Mouse (Mus musculus): ENCODE results near the gene Slc46a2. TPM values are rescaled to one million over a fixed set of nuclear protein-coding genes. Genes with fewer than 3 reads are reported as not detected.

Slc46a2 gene
- polyA plus RNA-seq, 1 experiment from 2014 or later = 0.06 TPM

DNA sequence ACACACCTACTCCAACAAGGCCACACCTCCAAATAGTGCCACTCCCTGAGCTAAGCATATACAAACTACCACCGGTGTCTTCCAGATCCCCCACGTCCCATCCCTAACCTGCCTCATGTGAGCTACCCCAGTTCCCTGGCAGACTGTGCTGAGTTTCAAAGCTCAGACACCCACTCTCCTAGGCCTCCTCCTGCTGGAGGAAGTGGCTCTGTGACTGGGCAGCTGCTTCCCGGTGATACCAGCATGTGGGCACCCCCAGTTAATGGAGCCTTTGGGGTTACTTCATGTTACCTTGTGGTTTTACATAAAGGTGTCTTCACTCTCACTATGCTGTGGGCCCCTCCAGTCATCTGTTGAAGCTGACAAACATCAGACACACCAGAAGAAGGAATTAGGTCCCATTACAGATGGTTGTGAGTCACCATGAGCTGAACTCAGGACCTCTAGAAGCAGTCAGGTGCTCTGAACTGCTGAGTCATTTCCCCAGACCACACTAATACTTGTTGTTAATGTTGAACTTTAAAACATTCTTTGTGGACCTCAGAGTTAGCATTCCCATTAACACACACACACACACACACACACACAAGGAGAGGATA lies 19.8 kb downstream of the Slc46a2 start:
- Histone ChIP-seq H3K9ac (ENCODE audit: low read depth, low read length) (no peak overlapping the region), H3K36me3 (ENCODE audit: control insufficient read depth, insufficient read depth, low read length) (peaks cover 12% of the 10 kb centered on the region), H3K4me1 (ENCODE audit: control insufficient read depth, insufficient read depth, low read depth, low read length) (no peaks in the 10 kb centered on the region), H3K27me3 (replicated peaks; ENCODE audit: control insufficient read depth, insufficient read depth, low read length) (no peaks in the 10 kb centered on the region), H3K27ac (ENCODE audit: low read depth, low read length) (no peak overlapping the region), H3K4me3 (ENCODE audit: low read length) (no peak overlapping the region), H3K4me2 (ENCODE audit: low read length) (no peak overlapping the region), H3K9me3 (ENCODE audit: control insufficient read depth, low read length) (no peaks in the 10 kb centered on the region)
- 97% methylated on average over 3 of the region's 3 CpGs for WGBS
- ATAC-seq = no peak

GRCm38 (mm10) chr4:59894415-59894814 lies 20.4 kb downstream of the Slc46a2 start:
- Histone ChIP-seq H3K27me3 (replicated peaks; ENCODE audit: control insufficient read depth, insufficient read depth, low read length) (no peaks in the 10 kb centered on the region), H3K4me2 (ENCODE audit: low read length) (no peak overlapping the region), H3K27ac (ENCODE audit: low read depth, low read length) (no peak overlapping the region), H3K4me1 (ENCODE audit: control insufficient read depth, insufficient read depth, low read depth, low read length) (no peaks in the 10 kb centered on the region), H3K4me3 (ENCODE audit: low read length) (no peak overlapping the region), H3K9ac (ENCODE audit: low read depth, low read length) (no peak overlapping the region), H3K9me3 (ENCODE audit: control insufficient read depth, low read length) (no peaks in the 10 kb centered on the region), H3K36me3 (ENCODE audit: control insufficient read depth, insufficient read depth, low read length) (peaks cover 10% of the 10 kb centered on the region)
- no peak for ATAC-seq
- 92% methylated on average over 8 of the region's 8 CpGs for WGBS

DNA sequence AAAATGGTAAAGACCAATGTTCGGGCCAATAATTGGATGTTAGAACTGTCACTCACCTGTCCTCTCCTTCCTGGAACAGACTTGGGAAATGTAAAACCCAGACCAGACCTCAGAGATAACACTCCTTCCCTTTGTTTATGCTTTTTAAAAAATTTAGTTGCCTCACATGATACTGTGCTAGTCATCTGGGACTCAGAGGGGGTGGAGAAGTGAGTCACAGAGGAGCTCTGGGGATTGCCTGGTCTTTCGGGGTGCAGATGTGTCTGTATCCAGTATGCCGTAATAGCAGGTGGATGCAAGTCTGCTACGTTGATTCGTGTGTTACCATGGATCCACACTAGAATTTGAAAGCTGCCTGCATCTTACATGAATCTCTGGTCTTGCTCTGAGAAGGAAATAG lies 22.1 kb downstream of the Slc46a2 start:
- H3K27me3 ChIP-seq (replicated peaks; ENCODE audit: control insufficient read depth, insufficient read depth, low read length) = no peaks in the 10 kb centered on the region
- no peak overlapping the region for H3K27ac ChIP-seq (ENCODE audit: low read depth, low read length)
- no peaks in the 10 kb centered on the region for H3K4me1 ChIP-seq (ENCODE audit: control insufficient read depth, insufficient read depth, low read depth, low read length)
- no peaks in the 10 kb centered on the region for H3K9me3 ChIP-seq (ENCODE audit: control insufficient read depth, low read length)
- 90% methylated on average over 5 of the region's 5 CpGs for WGBS
- H3K4me2 ChIP-seq (ENCODE audit: low read length) = no peak overlapping the region
- H3K36me3 ChIP-seq (ENCODE audit: control insufficient read depth, insufficient read depth, low read length) = peaks cover 7% of the 10 kb centered on the region
- H3K4me3 ChIP-seq (ENCODE audit: low read length) = no peak overlapping the region
- no peak for ATAC-seq
- H3K9ac ChIP-seq (ENCODE audit: low read depth, low read length) = no peak overlapping the region

DNA sequence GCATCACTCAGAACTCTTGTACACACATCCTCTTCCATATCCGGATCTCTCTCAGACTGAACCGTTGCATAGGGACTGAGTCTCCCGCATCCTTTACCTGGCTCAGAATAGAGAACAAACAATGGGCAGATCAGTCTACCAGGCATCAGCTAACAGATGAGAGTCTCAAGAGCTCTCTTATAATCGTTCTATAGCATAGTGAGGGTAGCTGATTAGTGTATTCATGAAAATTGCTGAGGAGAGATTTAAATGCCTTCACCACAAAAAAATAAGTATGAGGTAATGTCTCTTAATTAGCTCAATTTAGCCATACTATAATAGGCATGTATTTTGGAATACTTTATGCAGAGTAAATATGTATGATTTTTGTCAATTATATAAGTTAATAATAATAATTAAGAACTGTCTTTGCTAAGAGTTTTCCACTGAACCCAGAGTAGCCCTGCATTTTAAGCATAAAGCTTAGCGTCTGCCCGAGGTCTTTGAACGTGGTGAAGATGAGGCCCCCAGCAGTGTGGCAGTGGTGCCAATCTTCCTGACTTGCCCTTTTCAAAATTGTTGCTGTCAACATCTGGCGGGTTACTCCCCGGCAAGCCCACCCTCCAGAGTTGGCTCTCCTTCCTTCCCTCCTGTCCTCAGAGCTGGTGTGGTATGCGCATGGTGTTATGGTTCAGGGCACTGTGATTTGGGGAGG lies 23.0 kb downstream of the Slc46a2 start:
- H3K9ac ChIP-seq (ENCODE audit: low read depth, low read length) = no peak overlapping the region
- ATAC-seq = no peak

DNA sequence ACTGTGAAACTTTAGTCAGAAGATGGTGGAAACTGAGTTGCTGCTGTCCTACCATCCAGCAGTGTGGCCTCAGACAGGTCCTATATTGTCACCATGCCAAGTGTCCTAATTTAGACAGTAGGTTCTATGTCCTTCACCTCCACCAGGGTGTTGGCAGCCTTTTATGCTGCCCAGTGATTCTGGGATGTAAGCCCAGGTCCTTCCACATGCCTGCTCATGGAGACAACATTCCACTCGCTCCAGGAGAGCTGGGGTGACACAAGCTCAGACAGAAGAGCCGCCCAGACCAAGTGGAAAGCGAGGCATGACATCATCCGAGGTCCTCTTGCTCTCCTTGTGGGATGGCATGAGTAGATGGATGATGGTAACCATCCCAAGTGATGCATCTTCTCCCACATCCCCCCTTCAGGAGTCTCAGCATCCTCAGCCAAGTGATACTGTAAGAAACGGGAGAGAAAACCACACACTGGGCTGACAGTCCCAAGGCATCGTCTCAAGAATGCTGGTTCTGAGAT lies 24.7 kb downstream of the Slc46a2 start:
- 0 out of 2 replicates have a peak, but pooled peaks have one; percentile 3 for ATAC-seq
- Histone ChIP-seq H3K4me3 (ENCODE audit: low read length) (no peak overlapping the region), H3K4me2 (ENCODE audit: low read length) (no peak overlapping the region), H3K9me3 (ENCODE audit: control insufficient read depth, low read length) (no peaks in the 10 kb centered on the region), H3K36me3 (ENCODE audit: control insufficient read depth, insufficient read depth, low read length) (peaks cover 3% of the 10 kb centered on the region), H3K27me3 (replicated peaks; ENCODE audit: control insufficient read depth, insufficient read depth, low read length) (no peaks in the 10 kb centered on the region), H3K9ac (ENCODE audit: low read depth, low read length) (no peak overlapping the region), H3K4me1 (ENCODE audit: control insufficient read depth, insufficient read depth, low read depth, low read length) (no peaks in the 10 kb centered on the region), H3K27ac (ENCODE audit: low read depth, low read length) (no peak overlapping the region)
- WGBS = 91% methylated on average over 6 of the region's 6 CpGs

More for the DNA sequence above, 23.0 kb downstream of the Slc46a2 start:
- no peak overlapping the region for H3K4me3 ChIP-seq (ENCODE audit: low read length)
- peaks cover 7% of the 10 kb centered on the region for H3K36me3 ChIP-seq (ENCODE audit: control insufficient read depth, insufficient read depth, low read length)
- H3K27me3 ChIP-seq (replicated peaks; ENCODE audit: control insufficient read depth, insufficient read depth, low read length) = no peaks in the 10 kb centered on the region
- H3K27ac ChIP-seq (ENCODE audit: low read depth, low read length) = no peak overlapping the region
- no peak overlapping the region for H3K4me2 ChIP-seq (ENCODE audit: low read length)
- H3K9me3 ChIP-seq (ENCODE audit: control insufficient read depth, low read length) = no peaks in the 10 kb centered on the region
- 92% methylated on average over 10 of the region's 10 CpGs for WGBS
- no peaks in the 10 kb centered on the region for H3K4me1 ChIP-seq (ENCODE audit: control insufficient read depth, insufficient read depth, low read depth, low read length)

DNA sequence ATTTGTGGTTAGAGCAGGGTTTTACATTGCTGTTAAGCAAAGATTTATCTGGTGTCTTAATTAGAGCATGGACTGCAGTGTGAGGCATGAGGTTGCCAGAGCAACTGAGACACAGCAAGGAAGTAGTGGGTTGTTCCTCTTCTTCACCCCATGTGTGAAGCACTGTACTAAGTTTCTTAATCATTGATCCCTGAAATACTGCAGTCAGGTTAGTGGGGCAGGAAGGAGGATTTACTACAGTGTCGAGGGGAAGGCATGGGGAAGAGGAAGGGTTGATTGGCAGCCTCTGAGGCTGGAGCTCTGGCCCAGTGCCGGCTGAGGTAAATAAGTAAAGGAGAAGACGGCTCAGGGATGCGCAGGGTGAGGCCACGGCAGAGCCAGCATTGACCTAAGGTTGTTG lies 26.8 kb downstream of the Slc46a2 start:
- no peak overlapping the region for H3K9ac ChIP-seq (ENCODE audit: low read depth, low read length)
- no peaks in the 10 kb centered on the region for H3K9me3 ChIP-seq (ENCODE audit: control insufficient read depth, low read length)
- no peaks in the 10 kb centered on the region; the same call in 1 of the 2 replicates for H3K36me3 ChIP-seq (ENCODE audit: control insufficient read depth, insufficient read depth, low read length)
- no peaks in the 10 kb centered on the region for H3K4me1 ChIP-seq (ENCODE audit: control insufficient read depth, insufficient read depth, low read depth, low read length)
- no peak overlapping the region for H3K27ac ChIP-seq (ENCODE audit: low read depth, low read length)
- H3K4me3 ChIP-seq (ENCODE audit: low read length) = no peak overlapping the region
- ATAC-seq = no peak
- no peaks in the 10 kb centered on the region for H3K27me3 ChIP-seq (replicated peaks; ENCODE audit: control insufficient read depth, insufficient read depth, low read length)
- 89% methylated on average over 5 of the region's 5 CpGs for WGBS
- H3K4me2 ChIP-seq (ENCODE audit: low read length) = no peak overlapping the region

DNA sequence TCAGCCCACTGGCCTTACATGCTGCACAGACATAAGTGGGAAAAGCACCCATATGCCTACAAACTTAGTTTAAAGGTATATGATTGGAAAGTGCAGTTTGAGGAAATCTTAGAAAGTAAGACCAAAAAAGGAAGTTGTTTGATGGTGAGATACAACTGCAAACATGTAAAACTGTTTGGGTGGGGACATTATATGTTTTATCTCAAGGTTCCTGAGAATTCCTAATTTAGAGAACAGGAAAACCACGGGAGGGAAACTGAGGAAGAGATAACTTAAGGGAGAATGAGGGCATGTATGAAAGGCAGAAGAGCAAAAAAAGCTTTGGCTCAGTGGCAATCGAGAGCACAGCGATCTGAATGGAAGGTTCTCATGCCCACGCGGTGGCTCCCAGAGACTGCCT lies 27.8 kb downstream of the Slc46a2 start:
- 88% methylated on average over 5 of the region's 5 CpGs for WGBS
- H3K27me3 ChIP-seq (replicated peaks; ENCODE audit: control insufficient read depth, insufficient read depth, low read length) = no peaks in the 10 kb centered on the region
- H3K9ac ChIP-seq (ENCODE audit: low read depth, low read length) = no peak overlapping the region
- no peaks in the 10 kb centered on the region for H3K9me3 ChIP-seq (ENCODE audit: control insufficient read depth, low read length)
- H3K36me3 ChIP-seq (ENCODE audit: control insufficient read depth, insufficient read depth, low read length) = peaks cover 9% of the 10 kb centered on the region
- ATAC-seq = no peak
- no peak overlapping the region for H3K4me3 ChIP-seq (ENCODE audit: low read length)
- H3K27ac ChIP-seq (ENCODE audit: low read depth, low read length) = no peak overlapping the region
- H3K4me2 ChIP-seq (ENCODE audit: low read length) = no peak overlapping the region
- no peaks in the 10 kb centered on the region for H3K4me1 ChIP-seq (ENCODE audit: control insufficient read depth, insufficient read depth, low read depth, low read length)

GRCm38 (mm10) chr4:59886281-59886680 lies 28.6 kb downstream of the Slc46a2 start:
- H3K4me2 ChIP-seq (ENCODE audit: low read length) = no peak overlapping the region
- WGBS = 86% methylated on average over 6 of the region's 6 CpGs
- no peak overlapping the region for H3K9ac ChIP-seq (ENCODE audit: low read depth, low read length)
- no peaks in the 10 kb centered on the region for H3K9me3 ChIP-seq (ENCODE audit: control insufficient read depth, low read length)
- no peak overlapping the region for H3K27ac ChIP-seq (ENCODE audit: low read depth, low read length)
- no peaks in the 10 kb centered on the region for H3K4me1 ChIP-seq (ENCODE audit: control insufficient read depth, insufficient read depth, low read depth, low read length)
- peaks cover 10% of the 10 kb centered on the region for H3K36me3 ChIP-seq (ENCODE audit: control insufficient read depth, insufficient read depth, low read length)
- no peaks in the 10 kb centered on the region for H3K27me3 ChIP-seq (replicated peaks; ENCODE audit: control insufficient read depth, insufficient read depth, low read length)
- ATAC-seq = no peak
- H3K4me3 ChIP-seq (ENCODE audit: low read length) = no peak overlapping the region

DNA sequence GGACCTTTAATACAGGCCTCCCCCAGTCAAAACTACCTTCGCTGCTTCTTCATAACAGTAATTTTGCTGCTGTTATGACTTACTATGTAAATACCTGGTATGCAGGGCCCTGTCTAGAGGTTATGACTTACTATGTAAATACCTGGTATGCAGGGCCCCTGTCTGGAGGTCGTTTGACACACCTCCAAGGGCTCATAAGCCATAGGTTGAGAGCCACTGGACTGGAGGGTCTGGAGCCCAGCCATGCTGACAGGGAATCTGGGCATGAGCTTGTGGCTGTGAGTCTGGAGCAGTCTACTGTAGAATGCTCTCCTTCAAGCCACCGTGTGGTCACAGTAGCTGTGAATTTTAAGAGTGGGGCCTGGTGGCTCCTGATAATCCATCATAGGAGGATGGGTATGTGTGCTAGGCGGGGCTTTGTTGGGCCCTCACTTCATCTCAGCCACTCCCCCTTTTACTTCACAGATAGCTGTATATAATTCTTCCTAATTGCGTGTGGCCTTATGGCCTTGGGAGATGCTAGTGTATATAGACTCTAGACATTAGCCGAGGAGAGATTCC lies 30.6 kb downstream of the Slc46a2 start:
- no peak for ATAC-seq
- 88% methylated on average over 6 of the region's 6 CpGs for WGBS
- no peaks in the 10 kb centered on the region for H3K4me1 ChIP-seq (ENCODE audit: control insufficient read depth, insufficient read depth, low read depth, low read length)

More for the DNA sequence above, 30.6 kb downstream of the Slc46a2 start:
- Histone ChIP-seq H3K27ac (ENCODE audit: low read depth, low read length) (no peak overlapping the region), H3K36me3 (ENCODE audit: control insufficient read depth, insufficient read depth, low read length) (peaks cover 12% of the 10 kb centered on the region), H3K4me3 (ENCODE audit: low read length) (no peak overlapping the region), H3K9ac (ENCODE audit: low read depth, low read length) (no peak overlapping the region), H3K27me3 (replicated peaks; ENCODE audit: control insufficient read depth, insufficient read depth, low read length) (no peaks in the 10 kb centered on the region), H3K4me2 (ENCODE audit: low read length) (no peak overlapping the region), H3K9me3 (ENCODE audit: control insufficient read depth, low read length) (no peaks in the 10 kb centered on the region)
